14 mouse cellular contexts compared by ENCODE assay signal in genomic region chr8:83135086-83135485, GRCm38 (mm10). TPM values are rescaled to one million over a fixed set of nuclear protein-coding genes. Genes with fewer than 3 reads are reported as not detected.
A peak's percentile ranks its signal among the peaks of the same experiment; 100 is the strongest.
DNase-seq lines count a peak whose midpoint lies in the region; ATAC-seq and TF ChIP-seq lines count a peak whose summit lies in the region.
"Had no signal": no experiment of that assay in that cellular context is flagged by ENCODE, and none has a peak within 500 bp of the region (broad histone marks: within the 10 kb centered on the region; RNA-seq: fewer than 3 reads in every experiment).

No protein-coding gene starts in this region.

- no peaks in the 10 kb centered on the region for H3K36me3 ChIP-seq in kidney, adult 2 months (ENCODE audit: control insufficient read depth, insufficient read depth, low read length)
- H3K36me3 ChIP-seq in kidney, embryonic 16.5 days (ENCODE audit: insufficient read depth, low read length): no peaks in the 10 kb centered on the region
- H3K36me3 ChIP-seq in stomach, embryonic 16.5 days (ENCODE audit: control insufficient read depth, insufficient read depth, low read length): no peaks in the 10 kb centered on the region
- H3K36me3 ChIP-seq: forebrain, embryonic 15.5 days; midbrain, embryonic 10.5 days had no signal

- 0 out of 2 replicates have a peak, but pooled peaks cover 5% of the 10 kb centered on the region for H3K4me1 ChIP-seq in kidney, adult 2 months (ENCODE audit: control insufficient read depth, insufficient read depth, low read length)
- H3K4me1 ChIP-seq in kidney, embryonic 16.5 days (ENCODE audit: insufficient read depth, low read length): no peaks in the 10 kb centered on the region; the same call in 1 of the 2 replicates
- H3K4me1 ChIP-seq in stomach, embryonic 16.5 days (ENCODE audit: control insufficient read depth, insufficient read depth, low read length): peaks cover 5% of the 10 kb centered on the region
- H3K4me1 ChIP-seq: forebrain, embryonic 15.5 days; midbrain, embryonic 10.5 days had no signal

- TF ChIP-seq CTCF in kidney, adult 2 months (conservative IDR thresholded peaks at IDR 0.05; ENCODE audit: insufficient read depth, insufficient read length, low read depth, low read length): no peak

- no peaks in the 10 kb centered on the region for H3K27me3 ChIP-seq in kidney, adult 2 months (replicated peaks; ENCODE audit: control insufficient read depth, insufficient read depth, low read length)
- H3K27me3 ChIP-seq in kidney, embryonic 16.5 days (ENCODE audit: insufficient read depth, low read length): no peaks in the 10 kb centered on the region
- H3K27me3 ChIP-seq in stomach, embryonic 16.5 days (ENCODE audit: control insufficient read depth, insufficient read depth, low read length): no peaks in the 10 kb centered on the region
- H3K27me3 ChIP-seq: forebrain, embryonic 15.5 days had no signal

- H3K4me3 ChIP-seq in kidney, adult 2 months (ENCODE audit: insufficient read depth, low read depth, low read length): no peak overlapping the region
- no peak overlapping the region for H3K4me3 ChIP-seq in kidney, embryonic 16.5 days (ENCODE audit: low read length)
- no peak overlapping the region for H3K4me3 ChIP-seq in stomach, embryonic 16.5 days (replicated peaks; ENCODE audit: low read length)
- H3K4me3 ChIP-seq: forebrain, embryonic 15.5 days; midbrain, embryonic 10.5 days had no signal

- H3K9ac ChIP-seq in kidney, embryonic 16.5 days (replicated peaks; ENCODE audit: low read length): no peak overlapping the region
- no peak overlapping the region for H3K9ac ChIP-seq in stomach, embryonic 16.5 days (ENCODE audit: low read length)
- H3K9ac ChIP-seq: forebrain, embryonic 15.5 days; liver, embryonic 14.5 days had no signal

- no peak overlapping the region for H3K4me2 ChIP-seq in kidney, embryonic 16.5 days (replicated peaks; ENCODE audit: low read depth, low read length)
- H3K4me2 ChIP-seq in stomach, embryonic 16.5 days (ENCODE audit: low read depth, low read length): no peak overlapping the region
- H3K4me2 ChIP-seq: forebrain, embryonic 15.5 days had no signal

- ATAC-seq in kidney, embryonic 16.5 days (ENCODE audit: low FRiP score, low TSS enrichment): no peak
- no peak for ATAC-seq in stomach, embryonic 16.5 days (ENCODE audit: insufficient read depth, low FRiP score)
- ATAC-seq: forebrain, embryonic 15.5 days had no signal

- DNase-seq in adrenal gland, adult 2 months: peak; percentile 48
- DNase-seq in adrenal gland, postnatal 4 days (ENCODE audit: low spot score in 2 of 2): no peak
- DNase-seq in kidney, adult 2 months: peak; percentile 64
- DNase-seq in adrenal gland, postnatal 25 days: peak; percentile 10
- DNase-seq in spleen, postnatal 10 days (ENCODE audit: low spot score in 2 of 2): no peak
- no peak for DNase-seq in cerebellum, postnatal 4 days (ENCODE audit: low spot score in 2 of 2)
- DNase-seq: cerebellum, postnatal 36 days; gastrocnemius, postnatal 14 days; right cerebral cortex, postnatal 4 days had no signal

- no peak for TF ChIP-seq POLR2A in kidney, adult 2 months (IDR thresholded peaks at IDR 0.05; ENCODE audit: low read depth, low read length)

- H3K27ac ChIP-seq in kidney, adult 2 months (ENCODE audit: insufficient read depth, low read depth, low read length): no peak overlapping the region
- H3K27ac ChIP-seq in kidney, embryonic 16.5 days (ENCODE audit: low read length): no peak overlapping the region
- 0 out of 2 replicates have a peak overlapping the region, but pooled peaks have one; percentile 10 for H3K27ac ChIP-seq in stomach, embryonic 16.5 days (ENCODE audit: low read length)
- H3K27ac ChIP-seq: forebrain, embryonic 15.5 days; liver, embryonic 14.5 days; midbrain, embryonic 10.5 days had no signal

- WGBS in kidney, adult 2 months: 32% methylated on average over 2 of the region's 2 CpGs
- 45% methylated on average over 2 of the region's 2 CpGs for WGBS in kidney, embryonic 16.5 days
- WGBS in stomach, embryonic 16.5 days: 39% methylated on average over 2 of the region's 2 CpGs

- no peaks in the 10 kb centered on the region for H3K9me3 ChIP-seq in kidney, embryonic 16.5 days (ENCODE audit: low read length)
- H3K9me3 ChIP-seq in stomach, embryonic 16.5 days (replicated peaks; ENCODE audit: control insufficient read depth, low read length): no peaks in the 10 kb centered on the region
- H3K9me3 ChIP-seq: forebrain, embryonic 15.5 days; midbrain, embryonic 10.5 days had no signal

RNA-seq across cellular contexts. Expression of gene Tbc1d9, which starts 30.1 kb away (rescaled TPM):
- total RNA-seq in adrenal gland, adult 2 months (2021): 10 to 100 TPM in 1 of 2 experiments, 1 to 10 TPM in 1; 7.6 to 11.8 TPM
- 5.7 and 6.2 TPM in 2 replicates for polyA plus RNA-seq in adrenal gland, adult 2 months (2012; rRNA removed)
- 10 to 100 TPM; 10.8 to 13.4 TPM for total RNA-seq in adrenal gland, postnatal 4 days (2021)
- polyA plus RNA-seq in kidney, adult 2 months (2012; rRNA removed): 3.8 and 5.1 TPM in 2 replicates
- polyA plus RNA-seq in kidney, embryonic 16.5 days (2015; fragmentation: Nextera tagmentation; extraction: Ambion mirVana): 2.3 TPM in 2 replicates
- total RNA-seq in adrenal gland, postnatal 25 days (2021): 5.0 and 5.7 TPM in 2 replicates
- 3.2 and 3.6 TPM in 2 replicates for polyA plus RNA-seq in stomach, embryonic 16.5 days (2015; fragmentation: Nextera tagmentation; extraction: Ambion mirVana)

RNA-seq across cellular contexts. Expression of gene Gm10645, which starts 30.9 kb away (rescaled TPM):
- under 1 TPM in 1 of 2 experiments, not detected in 1; 0.28 TPM for total RNA-seq in adrenal gland, adult 2 months (2021)
- polyA plus RNA-seq in adrenal gland, adult 2 months (2012; rRNA removed): 1.3 and 1.5 TPM in 2 replicates
- total RNA-seq in adrenal gland, postnatal 4 days (2021): under 1 TPM; 0.68 to 0.92 TPM
- 0.19 and 0.25 TPM in 2 replicates for polyA plus RNA-seq in kidney, adult 2 months (2012; rRNA removed)
- 0.86 and 1.7 TPM in 2 replicates for polyA plus RNA-seq in kidney, embryonic 16.5 days (2015; fragmentation: Nextera tagmentation; extraction: Ambion mirVana)
- total RNA-seq in adrenal gland, postnatal 25 days (2021): not detected in 2 replicates
- polyA plus RNA-seq in stomach, embryonic 16.5 days (2015; fragmentation: Nextera tagmentation; extraction: Ambion mirVana): 1.5 and 2.2 TPM in 2 replicates
- total RNA-seq: gastrocnemius, postnatal 14 days had no signal

Comparison
In these comparisons a context has a peak if more than half of its experiments do, and no peak if none do; other contexts are left out.
1. DNase-seq: peak in adrenal gland, adult 2 months (single experiment), kidney, adult 2 months (single experiment) and adrenal gland, postnatal 25 days (single experiment); none in adrenal gland, postnatal 4 days (0 of 2), spleen, postnatal 10 days (0 of 2) and cerebellum, postnatal 4 days (0 of 2).